In the genomic region with DNA sequence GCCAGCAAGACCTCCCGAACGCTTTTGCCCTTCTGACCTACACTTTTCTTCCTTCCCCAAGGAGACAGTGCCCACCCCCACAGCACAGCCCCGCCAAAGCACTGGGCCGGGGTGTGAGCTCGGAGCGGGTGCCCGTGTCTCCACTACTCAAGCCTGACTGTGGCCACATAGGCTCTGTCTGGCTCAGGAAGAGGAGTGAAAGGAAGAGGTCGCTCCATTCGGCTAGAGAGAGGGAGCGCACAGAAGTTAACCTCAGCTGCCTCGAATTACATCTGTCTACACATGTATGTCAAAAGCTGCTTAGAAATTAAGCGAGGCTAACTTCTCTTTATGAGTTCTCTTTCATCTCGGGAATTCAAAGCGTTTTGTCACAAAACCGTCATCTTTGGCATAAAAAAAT, we compare ENCODE assay signal across 8 mouse cellular contexts.
A peak's percentile ranks its signal among the peaks of the same experiment; 100 is the strongest.
DNase-seq lines count a peak whose midpoint lies in the region; ATAC-seq and TF ChIP-seq lines count a peak whose summit lies in the region.

No protein-coding gene starts in this region.

- H3K27me3 ChIP-seq in liver, embryonic 11.5 days (replicated peaks; ENCODE audit: control insufficient read depth, insufficient read depth, low read length), result no peaks in the 10 kb centered on the region

- no peak for TF ChIP-seq POLR2A in embryonic fibroblast, embryonic 13.5 days (IDR thresholded peaks at IDR 0.05; ENCODE audit: low read depth, low read length)

- peaks cover 23% of the 10 kb centered on the region for H3K4me1 ChIP-seq in embryonic fibroblast, embryonic 13.5 days (ENCODE audit: control insufficient read depth, insufficient read depth, low read length)
- H3K4me1 ChIP-seq in liver, embryonic 11.5 days (replicated peaks; ENCODE audit: control insufficient read depth, insufficient read depth, low read length), result no peaks in the 10 kb centered on the region; the same call in 1 of the 2 replicates

- intact Hi-C loops in heart, postnatal 14 days (cut with DNase I), result no loop called here

- no peak overlapping the region for H3K9ac ChIP-seq in liver, embryonic 11.5 days (ENCODE audit: low read depth, low read length)

- peak overlapping the region; percentile 71 for H3K4me2 ChIP-seq in liver, embryonic 11.5 days

- peak; percentile 63 for ATAC-seq in liver, embryonic 11.5 days (replicated peaks; ENCODE audit: low FRiP score)

- 2% methylated on average over 15 of the region's 15 CpGs for WGBS in liver, embryonic 11.5 days

- H3K4me3 ChIP-seq in embryonic fibroblast, embryonic 13.5 days (ENCODE audit: insufficient read depth, low read length), result no peak overlapping the region
- peak overlapping the region; percentile 38 for H3K4me3 ChIP-seq in liver, embryonic 11.5 days (ENCODE audit: low read depth, low read length)

- DNase-seq in 416B (ENCODE audit: low read depth), result peak; percentile 74
- DNase-seq in MN1 (ENCODE audit: low spot score), result peak; percentile 5
- DNase-seq in heart, postnatal 14 days, result peak; percentile 19 to 21
- DNase-seq in liver, embryonic 11.5 days (ENCODE audit: low spot score), result peak; percentile 40
- peak; percentile 62 for DNase-seq in naive thymus-derived CD4-positive, alpha-beta T cell, adult 2 months (ENCODE audit: low read depth)
- peak; percentile 26 for DNase-seq in yolk sac, embryonic 10.5 days (ENCODE audit: low spot score)
- no peak for DNase-seq in spleen, postnatal 36 days (ENCODE audit: low spot score in 2 of 2)

- no peaks in the 10 kb centered on the region for H3K9me3 ChIP-seq in liver, embryonic 11.5 days (ENCODE audit: control insufficient read depth, low read length)

- TF ChIP-seq CTCF in embryonic fibroblast, embryonic 13.5 days (IDR thresholded peaks at IDR 0.05; ENCODE audit: borderline replicate concordance, insufficient read depth, low read length), result no peak

- peak overlapping the region; percentile 98 for H3K27ac ChIP-seq in embryonic fibroblast, embryonic 13.5 days (ENCODE audit: insufficient read depth, low read length)
- H3K27ac ChIP-seq in liver, embryonic 11.5 days (ENCODE audit: low read depth, low read length), result no peak overlapping the region

- H3K36me3 ChIP-seq in liver, embryonic 11.5 days (ENCODE audit: control insufficient read depth, insufficient read depth, low read length), result no peaks in the 10 kb centered on the region

Comparison
In these comparisons a context has a peak if more than half of its experiments do, and no peak if none do; other contexts are left out.
1. DNase-seq: peak in 416B (single experiment), MN1 (single experiment), heart, postnatal 14 days (2 of 2), liver, embryonic 11.5 days (single experiment), naive thymus-derived CD4-positive, alpha-beta T cell, adult 2 months (single experiment) and yolk sac, embryonic 10.5 days (single experiment); none in spleen, postnatal 36 days (0 of 2).